Mouse (Mus musculus) monocyte, adult 2 months (primary cell): Measurements from ENCODE around the gene Olfr48.

Source experiments
- DNase-seq, 2 experiments: peaks; one replicate each; pipeline ENCODE4 v3.0.0; 2022; ENCODE audit warnings: low spot score in 2 of 2, low read depth in 1 of 2

Olfr48 gene

GRCm38 (mm10) chr2:89848105-89848504 lies at the start of gene Olfr48:
Olfr48 (minus strand) TSS chr2:89848205.
- DNase-seq = no peak

- DNase-seq = no peak
These were observed 30.1 kb upstream of the Olfr48 start, which contains the start of gene Olfr1257 for GRCm38 (mm10) chr2:89878137-89878536. Olfr1257 (plus strand) TSS chr2:89878437.

DNA sequence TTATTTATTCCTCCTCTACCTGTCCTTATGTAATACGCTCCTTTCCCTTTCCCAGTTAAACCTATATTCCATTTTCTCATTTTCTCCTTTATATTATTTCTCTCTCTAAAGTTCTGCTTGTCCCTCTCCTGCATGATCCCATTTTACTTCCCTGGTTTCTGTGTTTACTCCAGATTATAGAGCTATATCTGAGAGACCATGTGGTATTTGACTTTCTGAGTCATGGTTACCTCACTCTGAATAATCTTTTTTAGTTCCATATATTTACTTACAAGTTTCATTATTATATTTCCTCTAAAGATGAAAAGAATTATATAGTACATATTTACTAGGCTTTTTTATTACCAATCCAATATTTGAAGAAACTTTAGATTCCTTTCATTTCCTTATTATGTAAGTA lies 1.2 kb upstream of the Olfr48 start:
- DNase-seq = no peak

- no peak for DNase-seq
These were observed 6.5 kb downstream of the Olfr48 start, which contains the start of gene Olfr1256 for GRCm38 (mm10) chr2:89841455-89841854. Olfr1256 (minus strand) TSS chr2:89841555.

- no peak for DNase-seq
These were observed 27.8 kb downstream of the Olfr48 start for GRCm38 (mm10) chr2:89820216-89820615.

- no peak for DNase-seq
These were observed 36.3 kb downstream of the Olfr48 start, which contains the start of gene Olfr1255 for GRCm38 (mm10) chr2:89811751-89812150. Olfr1255 (plus strand) TSS chr2:89812051.

DNA sequence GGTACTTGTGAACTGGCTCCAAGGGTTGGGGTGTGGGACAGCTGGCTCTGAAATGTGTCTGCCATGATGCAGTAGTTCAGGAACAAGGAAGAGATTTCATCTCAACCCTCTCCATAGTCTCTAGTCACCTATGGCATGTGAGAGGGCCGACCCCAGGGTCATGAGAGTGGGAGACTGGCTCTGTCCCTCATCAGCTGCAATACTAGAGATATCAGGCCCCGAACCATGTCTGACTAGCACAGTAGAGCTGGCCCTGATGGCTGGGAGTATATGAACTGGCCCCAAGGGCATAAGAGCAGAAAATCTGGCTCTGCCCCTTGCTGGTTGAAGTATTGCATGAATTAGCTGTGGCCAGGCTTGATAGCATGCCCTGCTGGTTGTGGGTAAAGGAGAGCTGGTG lies 37.3 kb downstream of the Olfr48 start:
- no peak for DNase-seq

GRCm38 (mm10) chr2:89799583-89799982 lies 48.4 kb downstream of the Olfr48 start:
- no peak for DNase-seq

DNA sequence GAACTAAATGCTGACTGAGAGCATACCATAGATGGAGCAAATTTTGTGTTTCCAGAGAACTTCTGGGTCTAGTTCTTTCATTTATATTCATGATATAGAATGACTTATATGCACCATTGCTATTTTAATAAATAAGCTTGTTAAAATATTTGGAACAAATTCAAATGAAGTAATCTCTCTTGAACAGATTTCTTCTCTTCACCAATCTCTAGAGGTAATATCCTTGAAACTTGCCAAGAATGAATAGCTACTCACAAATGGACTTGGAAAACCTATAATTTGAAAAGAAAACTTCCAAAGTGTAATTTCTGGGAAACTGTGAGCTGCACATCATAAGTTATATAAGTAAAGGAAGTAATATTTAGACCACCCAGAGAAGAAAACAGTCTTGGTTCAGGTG lies 54.5 kb downstream of the Olfr48 start, which contains the start of gene Olfr1254:
Gene Olfr1254 (minus strand): TSS at position 101 of the 400 bp plus-strand sequence.
- no peak for DNase-seq
